Mouse (Mus musculus) frontal cortex, adult (tissue): ENCODE data around the gene Tbl1xr1.

Experiments
- ATAC-seq: cut with Nextera tagmentation; 2 replicates; pipeline ENCODE4 v1.9.2; 2017; ENCODE audit warnings: mild to moderate bottlenecking, moderate library complexity, mixed read lengths; ENCODE audit not compliant: low TSS enrichment

The Tbl1xr1 gene

GRCm38 (mm10) chr3:22142846-22143641 is 66.6 kb downstream of the Tbl1xr1 start:
- 0 out of 2 replicates have a peak, but pooled peaks have one; percentile 29 for ATAC-seq

GRCm38 (mm10) chr3:22144255-22144654 is 67.8 kb downstream of the Tbl1xr1 start:
- ATAC-seq = peak; percentile 32

- no peak for ATAC-seq
Measured at GRCm38 (mm10) chr3:22147433-22147927, 71.0 kb downstream of the Tbl1xr1 start.

GRCm38 (mm10) chr3:22148306-22148932 is 72.0 kb downstream of the Tbl1xr1 start:
- ATAC-seq = no peak

- no peak for ATAC-seq
Measured at GRCm38 (mm10) chr3:22150872-22151530, 74.5 kb downstream of the Tbl1xr1 start.

GRCm38 (mm10) chr3:22152773-22153172 is 76.3 kb downstream of the Tbl1xr1 start:
- no peak for ATAC-seq

- ATAC-seq = no peak
Measured at GRCm38 (mm10) chr3:22154522-22154921, 78.1 kb downstream of the Tbl1xr1 start.

GRCm38 (mm10) chr3:22156397-22156796 is 79.9 kb downstream of the Tbl1xr1 start:
- ATAC-seq = no peak

- ATAC-seq = peak; percentile 54
Measured at GRCm38 (mm10) chr3:22162948-22163347, 86.5 kb downstream of the Tbl1xr1 start.

- ATAC-seq = no peak
Measured at GRCm38 (mm10) chr3:22167856-22168255, 91.4 kb downstream of the Tbl1xr1 start.

GRCm38 (mm10) chr3:22168432-22168831 is 92.0 kb downstream of the Tbl1xr1 start:
- ATAC-seq = peak; percentile 43

GRCm38 (mm10) chr3:22171526-22171925 is 95.1 kb downstream of the Tbl1xr1 start:
- no peak for ATAC-seq

GRCm38 (mm10) chr3:22172410-22172809 is 96.0 kb downstream of the Tbl1xr1 start:
- no peak for ATAC-seq

- ATAC-seq = no peak
Measured at GRCm38 (mm10) chr3:22173171-22173570, 96.7 kb downstream of the Tbl1xr1 start.

GRCm38 (mm10) chr3:22174232-22174631 is 97.8 kb downstream of the Tbl1xr1 start:
- no peak for ATAC-seq

- ATAC-seq = no peak
Measured at GRCm38 (mm10) chr3:22180076-22180475, 103.6 kb downstream of the Tbl1xr1 start.

GRCm38 (mm10) chr3:22181026-22181425 is 104.6 kb downstream of the Tbl1xr1 start:
- no peak for ATAC-seq

- no peak for ATAC-seq
Measured at GRCm38 (mm10) chr3:22185265-22185664, 108.8 kb downstream of the Tbl1xr1 start.

- ATAC-seq = peak; percentile 92
Measured at GRCm38 (mm10) chr3:22190498-22190897, 114.0 kb downstream of the Tbl1xr1 start.

GRCm38 (mm10) chr3:22192931-22193330 is 116.5 kb downstream of the Tbl1xr1 start:
- ATAC-seq = no peak

GRCm38 (mm10) chr3:22194185-22194856 is 117.9 kb downstream of the Tbl1xr1 start:
- ATAC-seq = no peak

GRCm38 (mm10) chr3:22198802-22199201 is 122.3 kb downstream of the Tbl1xr1 start:
- ATAC-seq = 0 out of 2 replicates have a peak, but pooled peaks have one; percentile 34
